Mouse (Mus musculus) sigmoid colon, adult 10 weeks (tissue): Measurements from ENCODE around the gene Rnf181. TPM values are rescaled to one million over a fixed set of nuclear protein-coding genes. Genes with fewer than 3 reads are reported as not detected.

Source experiments
- polyA plus RNA-seq: library from polyadenylated mRNA; stranded (reverse); fragments of 350-450 nt; fragmentation: Illumina TruSeq; extraction: RNeasy Lipid Tissue Mini Kit (QIAGEN cat#74804); gene quantifications from one replicate; pipeline ENCODE4 v1.2.3, GENCODE M21; 2014; ENCODE audit warnings: low read depth, low replicate concordance

The Rnf181 gene
- 125 TPM for polyA plus RNA-seq

GRCm38 (mm10) chr6:72366844-72367443, at the start of gene Rnf181:
Rnf181 (minus strand) TSS chr6:72366956.

GRCm38 (mm10) chr6:72414076-72414756, 47.5 kb upstream of the Rnf181 start, which contains the start of gene Ggcx:
Ggcx (plus strand) TSS chr6:72414308.

GRCm38 (mm10) chr6:72389941-72390771, 23.4 kb upstream of the Rnf181 start, which contains the start of gene Vamp8:
Vamp8 (minus strand) TSS chr6:72390703.

GRCm38 (mm10) chr6:72380131-72380770, 13.5 kb upstream of the Rnf181 start, which contains the start of gene Vamp5:
Vamp5 (minus strand) TSS chr6:72380468.

GRCm38 (mm10) chr6:72355066-72355911, 11.5 kb downstream of the Rnf181 start, which contains the start of gene Tmem150a:
Tmem150a (plus strand) TSS chr6:72355447.

GRCm38 (mm10) chr6:72347166-72347941, 19.4 kb downstream of the Rnf181 start, which contains the start of gene 0610030E20Rik:
0610030E20Rik (plus strand) TSS chr6:72347317.

GRCm38 (mm10) chr6:72345074-72345567, 21.6 kb downstream of the Rnf181 start, which contains the start of gene Usp39:
Usp39 (minus strand) TSS chr6:72345184.

Other genes with a start within 250 kb of the Rnf181 start
- not detected for gene Atoh8, start 131.4 kb downstream of the Rnf181 start, polyA plus RNA-seq
- gene Sftpb, start 62.3 kb downstream of the Rnf181 start, polyA plus RNA-seq: not detected
- gene Usp39, start 21.8 kb downstream of the Rnf181 start, polyA plus RNA-seq: 29.1 TPM
- gene 0610030E20Rik, start 19.6 kb downstream of the Rnf181 start, polyA plus RNA-seq: 62.5 TPM
- not detected for gene Tmem150a, start 11.5 kb downstream of the Rnf181 start, polyA plus RNA-seq
- gene Vamp5, start 13.5 kb upstream of the Rnf181 start, polyA plus RNA-seq: 0.16 TPM
- 88.6 TPM for gene Vamp8, start 23.7 kb upstream of the Rnf181 start, polyA plus RNA-seq
- 25.0 TPM for gene Ggcx, start 47.4 kb upstream of the Rnf181 start, polyA plus RNA-seq
- 872 TPM for gene Mat2a, start 72.6 kb upstream of the Rnf181 start, polyA plus RNA-seq
- gene Sh2d6, start 154.8 kb upstream of the Rnf181 start, polyA plus RNA-seq: 0.69 TPM
- gene Capg, start 177.4 kb upstream of the Rnf181 start, polyA plus RNA-seq: 1.5 TPM
- gene Elmod3, start 231.5 kb upstream of the Rnf181 start, polyA plus RNA-seq: 8.0 TPM
- gene Retsat, start 231.5 kb upstream of the Rnf181 start, polyA plus RNA-seq: 12.1 TPM